9 mouse cellular contexts compared by ENCODE assay signal in genomic region chr5:88711128-88711527, GRCm38 (mm10). TPM values are rescaled to one million over a fixed set of nuclear protein-coding genes. Genes with fewer than 3 reads are reported as not detected.
DNase-seq lines count a peak whose midpoint lies in the region; ATAC-seq lines count a peak whose summit lies in the region.
"Had no signal": no experiment of that assay in that cellular context is flagged by ENCODE, and none has a peak within 500 bp of the region (broad histone marks: within the 10 kb centered on the region; RNA-seq: fewer than 3 reads in every experiment).

No protein-coding gene starts in this region.

- DNase-seq in intestine, embryonic 14.5 days (ENCODE audit: low spot score), result no peak
- no peak for DNase-seq in liver
- DNase-seq: kidney, postnatal 25 days; thymus, adult 18-20 months had no signal

- H3K4me2 ChIP-seq in hindbrain, embryonic 15.5 days, result no peak overlapping the region
- no peak overlapping the region for H3K4me2 ChIP-seq in hindbrain, embryonic 13.5 days
- H3K4me2 ChIP-seq in embryonic facial prominence, embryonic 12.5 days (replicated peaks), result no peak overlapping the region
- H3K4me2 ChIP-seq in intestine, embryonic 14.5 days (ENCODE audit: low read length), result no peak overlapping the region
- no peak overlapping the region for H3K4me2 ChIP-seq in midbrain, embryonic 15.5 days
- no peak overlapping the region for H3K4me2 ChIP-seq in liver, embryonic 12.5 days

- H3K9me3 ChIP-seq in hindbrain, embryonic 15.5 days, result no peaks in the 10 kb centered on the region
- H3K9me3 ChIP-seq in hindbrain, embryonic 13.5 days, result no peaks in the 10 kb centered on the region
- H3K9me3 ChIP-seq in embryonic facial prominence, embryonic 12.5 days, result no peaks in the 10 kb centered on the region
- no peaks in the 10 kb centered on the region for H3K9me3 ChIP-seq in intestine, embryonic 14.5 days (ENCODE audit: control insufficient read depth, low read length)
- no peaks in the 10 kb centered on the region for H3K9me3 ChIP-seq in midbrain, embryonic 15.5 days
- H3K9me3 ChIP-seq in liver, embryonic 12.5 days (replicated peaks), result no peaks in the 10 kb centered on the region

- no peak overlapping the region for H3K4me3 ChIP-seq in hindbrain, embryonic 15.5 days
- H3K4me3 ChIP-seq in hindbrain, embryonic 13.5 days, result no peak overlapping the region
- no peak overlapping the region for H3K4me3 ChIP-seq in embryonic facial prominence, embryonic 12.5 days
- H3K4me3 ChIP-seq in intestine, embryonic 14.5 days (ENCODE audit: low read depth, low read length), result no peak overlapping the region
- no peak overlapping the region for H3K4me3 ChIP-seq in midbrain, embryonic 15.5 days
- H3K4me3 ChIP-seq in liver, embryonic 12.5 days, result no peak overlapping the region

- no peaks in the 10 kb centered on the region for H3K36me3 ChIP-seq in hindbrain, embryonic 15.5 days
- no peaks in the 10 kb centered on the region for H3K36me3 ChIP-seq in hindbrain, embryonic 13.5 days
- H3K36me3 ChIP-seq in embryonic facial prominence, embryonic 12.5 days, result no peaks in the 10 kb centered on the region
- H3K36me3 ChIP-seq in intestine, embryonic 14.5 days (ENCODE audit: control insufficient read depth, insufficient read depth, low read length), result no peaks in the 10 kb centered on the region
- H3K36me3 ChIP-seq in midbrain, embryonic 15.5 days (replicated peaks), result no peaks in the 10 kb centered on the region
- no peaks in the 10 kb centered on the region for H3K36me3 ChIP-seq in liver, embryonic 12.5 days

- peak; percentile 38; the same call in 1 of the 2 replicates for ATAC-seq in hindbrain, embryonic 15.5 days (ENCODE audit: low FRiP score, low read depth)
- ATAC-seq in hindbrain, embryonic 13.5 days (ENCODE audit: low FRiP score), result no peak
- ATAC-seq in embryonic facial prominence, embryonic 12.5 days (ENCODE audit: insufficient number of reproducible peaks, insufficient read depth, low FRiP score, low TSS enrichment), result peak; percentile 70
- 0 out of 2 replicates have a peak, but pooled peaks have one; percentile 8 for ATAC-seq in intestine, embryonic 14.5 days (replicated peaks; ENCODE audit: low FRiP score, low TSS enrichment, low read depth)
- ATAC-seq in midbrain, embryonic 15.5 days (replicated peaks), result peak; percentile 84
- ATAC-seq in liver, embryonic 12.5 days, result no peak

- no peaks in the 10 kb centered on the region for H3K27me3 ChIP-seq in hindbrain, embryonic 15.5 days
- no peaks in the 10 kb centered on the region for H3K27me3 ChIP-seq in hindbrain, embryonic 13.5 days
- no peaks in the 10 kb centered on the region for H3K27me3 ChIP-seq in embryonic facial prominence, embryonic 12.5 days
- H3K27me3 ChIP-seq in intestine, embryonic 14.5 days (replicated peaks; ENCODE audit: control insufficient read depth, insufficient read depth, low read length), result no peaks in the 10 kb centered on the region
- H3K27me3 ChIP-seq in midbrain, embryonic 15.5 days (replicated peaks), result no peaks in the 10 kb centered on the region
- H3K27me3 ChIP-seq in liver, embryonic 12.5 days (replicated peaks), result no peaks in the 10 kb centered on the region

- H3K9ac ChIP-seq in hindbrain, embryonic 15.5 days, result no peak overlapping the region
- H3K9ac ChIP-seq in hindbrain, embryonic 13.5 days, result no peak overlapping the region
- no peak overlapping the region for H3K9ac ChIP-seq in embryonic facial prominence, embryonic 12.5 days
- no peak overlapping the region for H3K9ac ChIP-seq in intestine, embryonic 14.5 days (ENCODE audit: low read length)
- H3K9ac ChIP-seq in midbrain, embryonic 15.5 days, result no peak overlapping the region
- no peak overlapping the region for H3K9ac ChIP-seq in liver, embryonic 12.5 days

- H3K27ac ChIP-seq in hindbrain, embryonic 15.5 days (replicated peaks), result no peak overlapping the region
- no peak overlapping the region for H3K27ac ChIP-seq in hindbrain, embryonic 13.5 days
- no peak overlapping the region for H3K27ac ChIP-seq in embryonic facial prominence, embryonic 12.5 days
- H3K27ac ChIP-seq in intestine, embryonic 14.5 days (ENCODE audit: low read depth), result peak overlapping the region; percentile 71; the same call in 1 of the 2 replicates
- H3K27ac ChIP-seq in midbrain, embryonic 15.5 days, result peak overlapping the region; percentile 21; the same call in 1 of the 2 replicates
- no peak overlapping the region for H3K27ac ChIP-seq in liver, embryonic 12.5 days

- no peaks in the 10 kb centered on the region for H3K4me1 ChIP-seq in hindbrain, embryonic 15.5 days (replicated peaks)
- no peaks in the 10 kb centered on the region for H3K4me1 ChIP-seq in hindbrain, embryonic 13.5 days (replicated peaks)
- no peaks in the 10 kb centered on the region for H3K4me1 ChIP-seq in embryonic facial prominence, embryonic 12.5 days
- H3K4me1 ChIP-seq in intestine, embryonic 14.5 days (replicated peaks; ENCODE audit: control insufficient read depth, insufficient read depth, low read length), result peaks cover 7% of the 10 kb centered on the region; the same call in 1 of the 2 replicates
- H3K4me1 ChIP-seq in midbrain, embryonic 15.5 days, result peaks cover 14% of the 10 kb centered on the region
- no peaks in the 10 kb centered on the region for H3K4me1 ChIP-seq in liver, embryonic 12.5 days

RNA-seq across cellular contexts. Expression of gene Mob1b, which starts 9.5 kb away (rescaled TPM):
- polyA plus RNA-seq in hindbrain, embryonic 15.5 days (2015; fragmentation: Nextera tagmentation; extraction: Ambion mirVana), result 8.9 and 9.2 TPM in 2 replicates
- polyA plus RNA-seq in hindbrain, embryonic 13.5 days (2015; fragmentation: Nextera tagmentation; extraction: Ambion mirVana), result 10.7 and 12.5 TPM in 2 replicates
- polyA plus RNA-seq in embryonic facial prominence, embryonic 12.5 days (2016; fragmentation: Nextera tagmentation; extraction: Ambion mirVana), result 11.8 and 13.7 TPM in 2 replicates
- polyA plus RNA-seq in intestine, embryonic 14.5 days (2014; fragmentation: Nextera tagmentation; extraction: Ambion mirVana), result 14.7 and 16.9 TPM in 2 replicates
- polyA plus RNA-seq in midbrain, embryonic 15.5 days (2015; fragmentation: Nextera tagmentation; extraction: Ambion mirVana), result 9.5 and 9.7 TPM in 2 replicates
- 13.3 and 13.5 TPM in 2 replicates for polyA plus RNA-seq in liver, embryonic 12.5 days (2016; fragmentation: Nextera tagmentation; extraction: Ambion mirVana)

RNA-seq across cellular contexts. Expression of gene Grsf1, which starts 35.2 kb away (rescaled TPM):
- 60.4 and 61.7 TPM in 2 replicates for polyA plus RNA-seq in hindbrain, embryonic 15.5 days (2015; fragmentation: Nextera tagmentation; extraction: Ambion mirVana)
- 68.2 and 70.9 TPM in 2 replicates for polyA plus RNA-seq in hindbrain, embryonic 13.5 days (2015; fragmentation: Nextera tagmentation; extraction: Ambion mirVana)
- 68.2 and 69.3 TPM in 2 replicates for polyA plus RNA-seq in embryonic facial prominence, embryonic 12.5 days (2016; fragmentation: Nextera tagmentation; extraction: Ambion mirVana)
- polyA plus RNA-seq in intestine, embryonic 14.5 days (2014; fragmentation: Nextera tagmentation; extraction: Ambion mirVana), result 58.5 and 59.5 TPM in 2 replicates
- polyA plus RNA-seq in midbrain, embryonic 15.5 days (2015; fragmentation: Nextera tagmentation; extraction: Ambion mirVana), result 57.7 and 63.6 TPM in 2 replicates
- 47.0 and 48.6 TPM in 2 replicates for polyA plus RNA-seq in liver, embryonic 12.5 days (2016; fragmentation: Nextera tagmentation; extraction: Ambion mirVana)

RNA-seq across cellular contexts. Expression of gene Dck, which starts 53.7 kb away (rescaled TPM):
- polyA plus RNA-seq in hindbrain, embryonic 15.5 days (2015; fragmentation: Nextera tagmentation; extraction: Ambion mirVana), result 46.9 and 53.4 TPM in 2 replicates
- polyA plus RNA-seq in hindbrain, embryonic 13.5 days (2015; fragmentation: Nextera tagmentation; extraction: Ambion mirVana), result 65.5 and 68.0 TPM in 2 replicates
- polyA plus RNA-seq in embryonic facial prominence, embryonic 12.5 days (2016; fragmentation: Nextera tagmentation; extraction: Ambion mirVana), result 63.6 and 66.9 TPM in 2 replicates
- 49.6 and 52.3 TPM in 2 replicates for polyA plus RNA-seq in intestine, embryonic 14.5 days (2014; fragmentation: Nextera tagmentation; extraction: Ambion mirVana)
- polyA plus RNA-seq in midbrain, embryonic 15.5 days (2015; fragmentation: Nextera tagmentation; extraction: Ambion mirVana), result 50.5 and 50.9 TPM in 2 replicates
- 96.1 and 100 TPM in 2 replicates for polyA plus RNA-seq in liver, embryonic 12.5 days (2016; fragmentation: Nextera tagmentation; extraction: Ambion mirVana)

Comparison
In these comparisons a context has a peak if more than half of its experiments do, and no peak if none do; other contexts are left out.
1. ATAC-seq: peak in hindbrain, embryonic 15.5 days (single experiment), embryonic facial prominence, embryonic 12.5 days (single experiment), intestine, embryonic 14.5 days (single experiment) and midbrain, embryonic 15.5 days (single experiment); none in hindbrain, embryonic 13.5 days (single experiment) and liver, embryonic 12.5 days (single experiment).
2. H3K27ac ChIP-seq: peak in intestine, embryonic 14.5 days (single experiment) and midbrain, embryonic 15.5 days (single experiment); none in hindbrain, embryonic 15.5 days (single experiment), hindbrain, embryonic 13.5 days (single experiment), embryonic facial prominence, embryonic 12.5 days (single experiment) and liver, embryonic 12.5 days (single experiment).